Mouse (Mus musculus) retina, adult 2 months (tissue): ENCODE measurements at regions not wholly inside any gene's neighbourhood (a gene's known extent, or its start where the extent isn't known, plus 50 kb on each side); places are given as distances from the start of the nearest gene placed in this dataset.
A peak's percentile ranks its signal among the peaks of the same experiment; 100 is the strongest.

Experiments
- DNase-seq: peaks from one replicate; pipeline ENCODE4 v3.0.0-alpha.2; 2012; ENCODE audit warnings: low read depth, low spot score

DNA sequence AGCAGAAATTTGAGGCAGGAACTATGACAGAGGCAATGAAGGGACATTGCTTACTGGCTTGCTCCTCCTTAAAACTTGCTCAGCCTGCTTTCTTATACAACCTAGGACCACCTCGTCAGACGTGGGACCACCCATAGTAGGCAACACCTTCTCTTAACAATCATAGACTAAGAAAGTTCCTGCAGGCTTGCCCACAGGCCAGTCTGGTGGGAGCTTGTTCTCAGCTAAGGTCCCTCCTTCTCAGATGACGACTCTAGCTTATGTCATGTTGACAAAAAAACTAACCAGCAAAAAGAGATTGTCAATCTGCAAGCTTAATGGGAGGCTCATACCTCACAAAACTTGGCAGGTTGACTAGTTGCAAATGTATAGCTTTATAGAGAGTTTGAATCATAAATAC, 56.5 kb upstream of the Lsm6 start:
- DNase-seq = no peak

DNA sequence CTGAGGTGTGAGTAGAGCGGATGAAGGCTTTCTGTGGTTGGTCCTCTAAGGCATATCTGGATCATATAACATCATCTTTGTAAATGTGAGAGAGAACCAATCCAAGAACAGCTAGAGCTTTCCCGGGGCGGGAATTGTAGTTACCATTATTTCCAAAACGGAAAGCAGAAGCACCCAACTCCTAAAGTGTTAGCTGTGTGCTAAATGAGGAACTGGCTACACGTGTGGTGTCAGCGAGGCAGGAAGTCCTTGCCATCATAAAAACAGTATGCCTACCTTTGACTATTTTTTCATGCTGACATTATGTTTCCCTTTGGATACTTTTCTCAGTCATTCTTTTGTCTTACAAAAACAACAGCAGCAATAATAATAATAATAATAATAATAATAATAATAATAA, 68.8 kb upstream of the Lsm6 start:
- no peak for DNase-seq

DNA sequence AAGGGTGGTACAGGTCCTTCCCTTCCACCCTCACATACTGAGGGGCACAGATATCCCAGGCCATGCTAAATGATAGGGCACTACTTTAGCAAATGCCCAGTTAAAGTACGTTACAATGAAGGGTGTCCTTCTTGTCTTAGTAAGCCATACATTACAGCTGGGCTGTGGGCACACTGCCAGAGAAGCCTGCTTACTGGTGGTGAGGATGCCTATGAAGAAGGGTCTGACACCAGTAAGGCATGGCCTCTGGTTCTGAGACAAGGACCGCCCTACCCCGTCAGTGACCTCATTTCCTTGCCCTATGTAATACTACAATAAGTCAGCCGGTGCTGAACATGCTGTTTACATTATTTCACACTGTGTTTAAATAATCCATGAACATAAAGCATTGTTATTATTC, 69.6 kb upstream of the Lsm6 start:
- no peak for DNase-seq

DNA sequence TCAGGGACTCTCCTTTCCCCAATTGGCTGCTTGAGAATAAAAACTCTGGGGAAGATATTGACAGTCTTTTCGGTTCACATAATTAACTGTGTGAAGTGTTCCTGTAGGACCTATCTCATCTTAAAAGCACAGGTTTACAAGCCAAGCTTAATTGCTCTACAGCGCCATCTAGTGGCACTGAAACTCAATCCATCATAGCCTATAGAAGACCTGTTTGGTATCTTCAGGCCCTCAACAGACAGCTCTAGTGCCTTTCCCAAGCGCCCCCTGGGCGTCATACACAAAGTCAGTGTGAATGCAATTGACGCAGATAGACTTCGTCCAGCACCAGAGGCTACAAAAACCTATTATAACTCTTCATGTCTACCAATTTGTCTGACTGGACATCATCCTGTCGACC, 78.9 kb upstream of the Lsm6 start:
- peak; percentile 46 for DNase-seq

DNA sequence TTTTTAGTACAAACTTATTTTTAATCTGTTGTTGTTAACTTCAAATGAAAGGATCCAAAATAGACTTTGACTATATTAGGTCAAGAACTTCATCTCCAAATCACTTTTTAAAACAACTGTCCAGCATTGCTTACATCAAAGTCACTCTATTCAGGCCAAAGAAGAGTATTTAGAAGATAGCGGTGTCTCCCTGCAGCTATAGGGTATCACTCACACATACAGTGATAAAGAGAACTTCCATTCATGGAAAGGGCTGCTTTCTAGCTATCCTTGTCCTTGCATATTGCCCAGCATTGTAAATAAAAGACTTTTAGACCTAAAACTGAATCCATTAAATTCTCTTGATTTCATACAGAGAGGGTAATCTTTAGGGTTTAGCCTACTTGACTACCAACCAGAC, 82.1 kb upstream of the Lsm6 start:
- no peak for DNase-seq

DNA sequence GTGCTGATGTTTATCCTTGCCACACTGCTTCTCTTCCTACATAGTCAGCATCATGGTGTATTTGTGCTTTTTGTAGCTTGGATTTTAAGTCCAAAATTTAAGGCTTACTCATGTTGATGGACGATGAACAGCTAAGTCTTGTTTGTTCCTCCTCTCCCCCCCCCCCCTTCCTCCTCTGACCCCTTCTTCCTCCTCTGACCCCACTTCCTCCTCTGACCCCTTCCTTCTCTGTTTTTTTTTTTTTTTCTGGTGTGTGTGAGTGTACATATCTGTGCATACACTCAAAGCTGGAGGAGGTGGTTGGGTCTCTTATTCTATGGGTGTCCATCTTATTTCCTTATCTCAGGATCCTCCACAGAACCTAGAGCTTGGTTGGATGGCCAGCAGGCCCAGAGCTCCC, 87.0 kb upstream of the Lsm6 start:
- DNase-seq = no peak

DNA sequence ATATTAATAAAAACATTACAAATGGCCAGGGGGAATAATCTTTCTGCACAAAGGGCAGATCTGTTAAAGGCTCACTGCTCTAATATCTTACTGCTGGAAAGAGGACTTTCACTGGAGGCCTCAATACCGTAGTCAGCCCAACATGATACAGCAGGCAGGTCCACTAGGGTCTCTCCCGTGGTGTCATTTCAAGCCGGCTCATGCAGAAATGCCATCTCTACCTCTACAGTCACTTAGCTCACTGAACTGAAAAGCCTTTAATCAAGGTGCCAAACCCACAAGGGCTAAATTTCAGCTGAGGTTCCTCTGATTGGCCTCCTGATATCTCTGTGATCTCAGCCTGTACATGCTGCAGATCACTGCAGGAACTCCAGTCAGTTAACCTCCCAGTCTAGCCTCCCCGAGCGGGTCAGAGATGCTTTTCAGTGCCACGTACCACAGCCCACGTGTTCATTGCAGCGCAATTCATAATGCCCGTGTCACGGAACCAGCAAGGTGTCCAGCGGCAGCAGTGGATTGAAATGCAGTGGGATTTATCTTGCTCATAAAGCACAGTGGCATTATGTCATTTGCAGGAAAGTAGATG, 90.4 kb upstream of the Lsm6 start:
- DNase-seq = no peak

DNA sequence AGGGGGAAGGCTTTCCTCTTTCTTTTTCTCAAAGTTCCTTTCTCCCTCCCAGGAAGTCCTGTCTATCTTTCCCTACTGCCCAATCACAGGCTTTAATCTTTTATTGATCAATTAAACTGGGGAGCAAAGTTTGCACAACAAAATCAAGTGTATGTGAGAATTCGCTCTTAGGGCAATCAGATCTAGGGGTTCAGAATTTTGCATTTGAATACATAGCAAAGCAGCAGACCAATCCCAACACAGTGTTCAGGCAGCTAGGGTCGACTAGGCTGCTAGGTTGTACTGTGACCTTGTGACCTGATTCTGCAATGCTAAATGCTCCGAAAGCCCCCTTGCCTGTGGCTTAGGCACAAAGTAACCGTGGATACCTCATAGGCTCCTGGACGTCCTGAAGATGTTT, 91.5 kb upstream of the Lsm6 start:
- DNase-seq = no peak

DNA sequence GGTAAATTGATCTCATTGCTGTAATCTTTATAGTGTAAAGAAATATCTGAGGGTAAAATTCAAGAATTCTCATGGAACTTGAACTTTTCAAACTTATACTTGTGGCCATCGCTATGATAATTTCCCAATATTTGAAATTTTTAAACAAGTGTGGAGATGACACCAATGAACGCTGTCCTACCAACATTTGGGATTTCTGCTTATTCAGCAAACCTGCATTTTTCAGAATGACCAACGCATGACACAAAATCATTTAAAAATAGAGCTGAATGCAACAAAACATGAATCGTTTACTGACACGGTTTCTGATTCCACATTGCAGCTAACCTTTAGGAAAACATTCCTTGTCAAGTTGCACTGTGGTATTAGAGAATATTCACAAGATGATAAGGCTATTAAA, 92.9 kb upstream of the Lsm6 start:
- DNase-seq = no peak

DNA sequence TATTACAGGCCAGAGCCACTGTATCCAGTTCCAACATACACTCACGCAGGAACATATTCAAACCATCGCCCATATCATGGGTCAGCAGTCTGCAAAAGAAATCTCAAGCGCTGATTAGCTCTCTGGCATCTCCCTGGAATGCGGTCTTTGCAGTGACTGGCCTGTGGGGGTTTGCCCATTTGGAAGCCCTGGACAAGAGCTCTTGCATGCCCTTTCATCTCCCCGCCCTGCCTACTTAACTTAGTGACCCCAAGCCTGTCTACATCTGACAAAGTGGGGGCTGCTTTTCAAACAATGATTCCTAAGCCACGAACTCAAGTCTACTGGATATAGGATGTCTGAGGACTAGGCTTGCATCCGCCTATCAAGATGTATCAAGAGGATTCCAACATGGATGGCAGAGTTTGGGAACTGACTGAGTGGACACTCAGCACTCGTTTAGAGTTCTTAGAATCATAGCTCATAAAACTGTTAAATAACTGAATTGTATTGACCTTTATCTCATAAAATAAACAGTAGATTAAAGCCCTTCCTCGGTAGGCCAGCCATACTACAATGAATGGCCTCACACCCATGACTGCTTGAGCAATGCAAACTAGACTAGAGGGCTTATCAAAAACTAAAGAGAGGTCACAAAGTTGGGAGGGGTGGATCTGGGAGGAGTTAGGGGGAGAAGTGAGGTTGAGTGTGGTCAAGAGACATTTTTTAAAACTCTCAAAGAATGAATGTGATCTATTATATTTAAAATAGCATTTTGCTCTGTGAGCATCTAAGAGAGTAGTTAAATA, 97.4 kb upstream of the Zfp827 start:
- DNase-seq = no peak

DNA sequence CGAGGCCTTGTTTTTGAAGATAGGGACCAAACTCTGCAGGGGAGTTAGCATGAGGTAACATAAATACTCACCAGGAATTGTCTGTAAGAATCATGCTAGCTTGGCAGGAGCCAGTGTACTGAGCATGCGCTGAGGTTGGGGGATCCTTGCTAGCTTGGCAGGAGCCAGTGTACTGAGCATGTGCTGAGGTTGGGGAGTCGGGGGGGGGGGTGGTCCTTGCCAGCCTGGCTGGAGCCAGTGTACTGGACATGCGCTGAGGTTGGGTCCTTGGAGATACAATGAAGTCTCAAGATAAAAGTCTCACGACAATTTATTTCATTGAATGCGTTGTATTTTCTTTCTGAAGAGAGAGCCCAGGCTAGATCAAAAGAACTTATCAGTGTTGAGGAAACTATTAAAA, 96.2 kb upstream of the Zfp827 start:
- DNase-seq = no peak

DNA sequence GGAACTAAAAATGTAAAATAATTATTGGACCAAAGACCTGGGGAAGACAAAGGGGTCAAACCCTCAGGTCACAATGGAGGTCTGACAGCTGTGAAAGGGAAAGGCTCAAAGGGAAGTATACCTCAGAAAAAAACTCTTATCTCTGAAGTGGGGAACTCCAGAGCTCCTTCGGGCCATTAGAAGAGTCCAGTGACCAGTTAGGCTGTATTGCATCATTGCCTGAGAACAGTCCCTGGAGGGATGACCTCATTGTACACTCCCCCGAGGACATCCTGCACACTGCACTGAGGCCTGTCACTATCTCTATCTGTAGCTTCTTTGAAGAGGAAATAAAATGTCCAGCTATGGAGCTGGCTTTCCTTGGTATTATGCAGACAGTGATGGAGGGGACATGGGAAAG, 88.2 kb upstream of the Zfp827 start:
- no peak for DNase-seq

DNA sequence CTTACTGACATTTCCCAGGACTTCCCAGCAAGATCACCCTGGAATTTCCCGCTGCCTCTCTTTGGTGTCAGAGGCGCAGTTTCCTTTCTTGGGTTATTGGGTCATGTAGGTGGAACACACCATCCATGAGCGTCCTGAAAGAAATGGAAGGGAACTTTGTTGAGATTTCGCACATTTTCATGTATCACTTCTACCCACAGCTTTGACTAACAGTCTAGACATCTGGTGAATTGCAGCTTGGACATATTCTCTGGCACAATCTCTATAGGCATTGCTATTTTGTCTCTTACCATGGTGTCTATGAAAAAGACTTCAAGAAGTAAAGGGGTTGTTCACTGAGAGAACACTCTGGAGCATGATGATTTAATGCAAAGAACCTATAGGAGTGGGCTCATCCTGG, 86.7 kb upstream of the Zfp827 start:
- no peak for DNase-seq

DNA sequence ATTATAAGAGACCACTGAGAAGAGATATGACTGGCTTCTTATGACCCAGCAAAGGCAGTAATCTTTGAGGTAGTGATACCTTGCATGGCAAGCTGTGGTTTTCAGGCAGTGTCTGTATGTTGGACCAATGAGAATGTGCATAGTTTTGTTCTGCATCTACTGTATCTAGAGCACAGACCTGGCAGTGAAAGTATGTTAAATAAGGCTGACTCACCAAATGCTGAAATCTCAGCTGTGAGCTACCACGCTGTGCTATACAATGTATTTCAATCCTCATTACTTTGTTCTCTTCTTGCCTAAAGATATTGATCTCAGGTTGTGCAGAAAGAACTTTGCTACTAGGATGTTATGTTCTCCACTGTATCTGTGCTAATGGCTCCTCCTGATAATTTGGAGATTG, 83.9 kb upstream of the Zfp827 start:
- no peak for DNase-seq

DNA sequence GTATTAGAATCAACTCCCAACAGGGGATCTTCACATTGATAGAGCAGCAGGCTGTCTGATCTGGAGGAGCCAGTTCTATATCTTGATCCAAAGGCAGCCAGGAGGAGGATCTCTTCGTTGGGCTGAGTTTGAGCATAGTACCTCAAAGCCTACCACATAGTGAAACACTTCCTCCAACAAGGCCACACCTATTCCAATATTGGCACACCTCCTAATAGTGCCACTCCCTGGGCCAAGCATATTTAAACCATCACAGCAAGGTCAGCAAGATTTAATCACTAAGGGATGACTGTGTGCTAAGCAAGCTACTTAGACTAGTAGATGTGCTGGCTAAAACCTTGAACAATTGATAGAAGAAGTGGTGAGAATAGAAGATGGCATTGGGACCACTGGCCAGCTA, 82.6 kb upstream of the Zfp827 start:
- no peak for DNase-seq

DNA sequence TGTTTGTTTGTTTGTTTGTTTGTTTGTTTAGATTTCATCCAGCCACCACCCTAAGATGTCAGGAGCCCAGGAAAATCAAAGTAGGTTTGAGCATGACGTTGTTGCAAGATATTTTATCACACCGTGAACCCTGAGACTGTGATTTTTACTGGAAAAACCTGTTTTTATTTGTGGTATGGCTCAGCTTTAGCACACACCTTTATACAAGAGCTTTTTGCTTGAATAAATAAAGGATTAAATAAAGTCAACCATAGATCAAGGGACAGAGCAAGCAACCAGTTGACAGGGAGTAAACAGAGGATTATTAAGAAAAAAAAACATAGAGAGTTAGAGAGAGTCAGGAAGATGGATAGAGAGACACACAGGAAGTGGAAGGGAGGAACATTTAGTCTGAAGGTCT, 82.2 kb upstream of the Zfp827 start:
- DNase-seq = no peak

DNA sequence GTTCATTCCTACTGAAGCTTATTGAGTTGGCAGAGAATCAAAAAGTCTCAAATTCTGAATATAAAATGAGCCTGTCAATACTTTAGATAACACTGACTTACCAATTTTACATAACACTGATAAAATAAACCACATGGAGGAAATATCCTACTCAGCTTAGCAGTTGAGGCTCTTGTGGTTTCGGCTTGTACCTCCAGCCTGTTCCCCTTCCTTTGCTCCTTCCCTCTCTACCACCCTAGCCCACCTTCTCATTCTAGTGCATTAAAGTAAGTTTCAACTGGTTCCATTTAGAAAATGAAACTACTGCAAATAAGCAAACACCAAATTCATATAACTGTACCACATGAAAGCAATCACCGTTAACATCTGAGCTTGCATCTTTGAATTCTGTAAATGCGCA, 53.2 kb upstream of the Zfp827 start:
- DNase-seq = no peak
